ENCODE assay signal across 24 mouse cellular contexts in genomic region chr8:75353786-75354185, GRCm38 (mm10). TPM values are rescaled to one million over a fixed set of nuclear protein-coding genes. Genes with fewer than 3 reads are reported as not detected.
DNase-seq lines count a peak whose midpoint lies in the region; ATAC-seq lines count a peak whose summit lies in the region.
"Had no signal": no experiment of that assay in that cellular context is flagged by ENCODE, and none has a peak within 500 bp of the region (broad histone marks: within the 10 kb centered on the region; RNA-seq: fewer than 3 reads in every experiment).

No protein-coding gene starts in this region.

- H3K9me3 ChIP-seq in forebrain, embryonic 14.5 days (replicated peaks; ENCODE audit: control insufficient read depth, low read length), result no peaks in the 10 kb centered on the region
- H3K9me3 ChIP-seq in forebrain, embryonic 12.5 days, result no peaks in the 10 kb centered on the region
- no peaks in the 10 kb centered on the region for H3K9me3 ChIP-seq in kidney, embryonic 14.5 days (ENCODE audit: control insufficient read depth, low read length)
- H3K9me3 ChIP-seq: embryonic facial prominence, embryonic 15.5 days; G1E; limb, embryonic 12.5 days; liver, embryonic 15.5 days; midbrain, embryonic 13.5 days had no signal

- no peaks in the 10 kb centered on the region for H3K36me3 ChIP-seq in forebrain, embryonic 14.5 days (ENCODE audit: control insufficient read depth, insufficient read depth, low read length)
- H3K36me3 ChIP-seq in forebrain, embryonic 12.5 days (replicated peaks), result no peaks in the 10 kb centered on the region
- no peaks in the 10 kb centered on the region for H3K36me3 ChIP-seq in kidney, embryonic 14.5 days (ENCODE audit: control insufficient read depth, insufficient read depth, low read length)
- H3K36me3 ChIP-seq: embryonic facial prominence, embryonic 15.5 days; G1E; limb, embryonic 12.5 days; liver, embryonic 15.5 days; midbrain, embryonic 13.5 days had no signal

- H3K4me2 ChIP-seq in forebrain, embryonic 14.5 days (ENCODE audit: low read length), result no peak overlapping the region
- no peak overlapping the region for H3K4me2 ChIP-seq in forebrain, embryonic 12.5 days
- H3K4me2 ChIP-seq in kidney, embryonic 14.5 days (replicated peaks; ENCODE audit: low read depth, low read length), result no peak overlapping the region
- H3K4me2 ChIP-seq: embryonic facial prominence, embryonic 15.5 days; limb, embryonic 12.5 days; liver, embryonic 15.5 days; midbrain, embryonic 13.5 days had no signal

- 66% methylated on average over 1 of the region's 1 CpGs for WGBS in forebrain, embryonic 14.5 days
- WGBS in forebrain, embryonic 12.5 days, result 50% methylated on average over 1 of the region's 1 CpGs
- 79% methylated on average over 1 of the region's 1 CpGs for WGBS in kidney, embryonic 14.5 days

- H3K4me3 ChIP-seq in forebrain, embryonic 14.5 days (ENCODE audit: low read depth, low read length), result no peak overlapping the region
- H3K4me3 ChIP-seq in forebrain, embryonic 12.5 days (replicated peaks), result no peak overlapping the region
- H3K4me3 ChIP-seq in kidney, embryonic 14.5 days (ENCODE audit: low read length), result no peak overlapping the region
- H3K4me3 ChIP-seq: embryonic facial prominence, embryonic 15.5 days; limb, embryonic 12.5 days; liver, embryonic 15.5 days; midbrain, embryonic 13.5 days had no signal

- DNase-seq in forebrain, embryonic 14.5 days (ENCODE audit: low spot score), result peak; percentile 7
- peak; percentile 7 for DNase-seq in kidney, adult 8-10 months
- DNase-seq in left cerebral cortex, postnatal 14 days (ENCODE audit: low spot score in 2 of 2), result peak; percentile 5 to 11
- DNase-seq in left cerebral cortex, postnatal 10 days (ENCODE audit: extremely low spot score in 1 of 2, low spot score in 2 of 2), result no peak
- peak; percentile 6 to 22 for DNase-seq in right cerebral cortex, adult 2 months (ENCODE audit: low spot score in 2 of 2)
- DNase-seq in right cerebral cortex, postnatal 4 days, result no peak
- DNase-seq: adrenal gland, postnatal 14 days; cerebellum, adult 11-12 months; cerebellum, postnatal 14 days; gastrocnemius, postnatal 14 days; heart, adult 18-20 months; heart, postnatal 36 days; kidney, postnatal 10 days; thymus, postnatal 14 days had no signal

- no peaks in the 10 kb centered on the region for H3K27me3 ChIP-seq in forebrain, embryonic 14.5 days (replicated peaks; ENCODE audit: control insufficient read depth, insufficient read depth, low read length)
- no peaks in the 10 kb centered on the region for H3K27me3 ChIP-seq in forebrain, embryonic 12.5 days
- no peaks in the 10 kb centered on the region for H3K27me3 ChIP-seq in kidney, embryonic 14.5 days (ENCODE audit: control insufficient read depth, insufficient read depth, low read length)
- H3K27me3 ChIP-seq: embryonic facial prominence, embryonic 15.5 days; limb, embryonic 12.5 days; liver, embryonic 15.5 days; midbrain, embryonic 13.5 days had no signal

- intact Hi-C loops in left cerebral cortex, postnatal 14 days (cut with DNase I), result no loop called here
- intact Hi-C loops in left cerebral cortex, postnatal 10 days (cut with DNase I), result no loop called here

- no peak overlapping the region for H3K27ac ChIP-seq in forebrain, embryonic 14.5 days (ENCODE audit: low read depth, low read length)
- H3K27ac ChIP-seq in forebrain, embryonic 12.5 days, result no peak overlapping the region
- no peak overlapping the region for H3K27ac ChIP-seq in kidney, embryonic 14.5 days (ENCODE audit: low read depth, low read length)
- H3K27ac ChIP-seq: embryonic facial prominence, embryonic 15.5 days; limb, embryonic 12.5 days; liver, embryonic 15.5 days; midbrain, embryonic 13.5 days had no signal

- ATAC-seq in forebrain, embryonic 14.5 days, result no peak
- no peak for ATAC-seq in forebrain, embryonic 12.5 days (ENCODE audit: low FRiP score)
- ATAC-seq in kidney, embryonic 14.5 days (ENCODE audit: low FRiP score, low TSS enrichment), result no peak
- ATAC-seq: CD4-positive, CD25-positive, alpha-beta regulatory T cell, adult 4 months; lung, postnatal 0 days; midbrain, embryonic 13.5 days had no signal

- H3K9ac ChIP-seq in forebrain, embryonic 14.5 days (ENCODE audit: low read length), result no peak overlapping the region
- H3K9ac ChIP-seq in forebrain, embryonic 12.5 days, result no peak overlapping the region
- H3K9ac ChIP-seq in kidney, embryonic 14.5 days (ENCODE audit: low read depth, low read length), result no peak overlapping the region
- H3K9ac ChIP-seq: embryonic facial prominence, embryonic 15.5 days; limb, embryonic 12.5 days; liver, embryonic 15.5 days; midbrain, embryonic 13.5 days had no signal

- H3K4me1 ChIP-seq in forebrain, embryonic 14.5 days (ENCODE audit: control insufficient read depth, insufficient read depth, low read length), result no peaks in the 10 kb centered on the region
- H3K4me1 ChIP-seq in forebrain, embryonic 12.5 days, result no peaks in the 10 kb centered on the region
- no peaks in the 10 kb centered on the region for H3K4me1 ChIP-seq in kidney, embryonic 14.5 days (ENCODE audit: control insufficient read depth, insufficient read depth, low read length)
- H3K4me1 ChIP-seq: embryonic facial prominence, embryonic 15.5 days; limb, embryonic 12.5 days; liver, embryonic 15.5 days; midbrain, embryonic 13.5 days had no signal

RNA-seq across cellular contexts. Expression of gene Gm10358, which starts 52.6 kb away (rescaled TPM):
- 0.14 TPM in 1 of 2 replicates, not detected in the other for polyA plus RNA-seq in forebrain, embryonic 14.5 days (2014; fragmentation: Nextera tagmentation; extraction: Ambion mirVana)
- 0.15 and 0.29 TPM in 2 replicates for polyA plus RNA-seq in forebrain, embryonic 12.5 days (2016; fragmentation: Nextera tagmentation; extraction: Ambion mirVana)
- polyA plus RNA-seq in kidney, embryonic 14.5 days (2014; fragmentation: Nextera tagmentation; extraction: Ambion mirVana), result 0.29 TPM in 1 of 2 replicates, not detected in the other
- under 1 TPM; 0.53 to 0.83 TPM for total RNA-seq in left cerebral cortex, postnatal 14 days (2021)
- under 1 TPM in 1 of 2 experiments, not detected in 1; 0.69 TPM for total RNA-seq in left cerebral cortex, postnatal 10 days (2021)
- total RNA-seq: adrenal gland, postnatal 14 days; heart, adult 18-20 months; neutrophil, adult 5-6 weeks had no signal
- polyA plus RNA-seq: G1E; lung, postnatal 0 days had no signal

Comparison
In these comparisons a context has a peak if more than half of its experiments do, and no peak if none do; other contexts are left out.
1. DNase-seq: peak in forebrain, embryonic 14.5 days (single experiment), kidney, adult 8-10 months (2 of 2), left cerebral cortex, postnatal 14 days (2 of 2) and right cerebral cortex, adult 2 months (2 of 2); none in left cerebral cortex, postnatal 10 days (0 of 2) and right cerebral cortex, postnatal 4 days (single experiment).